Comparison of ENCODE assay signal across 11 mouse cellular contexts in genomic region chr10:118991213-118991612, GRCm38 (mm10).
DNase-seq lines count a peak whose midpoint lies in the region; ATAC-seq and TF ChIP-seq lines count a peak whose summit lies in the region.
"Had no signal": no experiment of that assay in that cellular context is flagged by ENCODE, and none has a peak within 500 bp of the region (broad histone marks: within the 10 kb centered on the region; RNA-seq: fewer than 3 reads in every experiment).

No protein-coding gene starts in this region.

- peak overlapping the region; percentile 71 for H3K27ac ChIP-seq in gastrocnemius, adult 2 months
- no peak overlapping the region for H3K27ac ChIP-seq in cerebellum, adult 2 months (ENCODE audit: insufficient read depth, low read length)
- no peak overlapping the region for H3K27ac ChIP-seq in hindbrain, embryonic 16.5 days (ENCODE audit: low read depth, low read length)
- H3K27ac ChIP-seq: liver, embryonic 13.5 days had no signal

- H3K4me3 ChIP-seq in gastrocnemius, adult 2 months: no peak overlapping the region
- no peak overlapping the region for H3K4me3 ChIP-seq in cerebellum, adult 2 months (replicated peaks; ENCODE audit: insufficient read depth, low read depth, low read length)
- no peak overlapping the region for H3K4me3 ChIP-seq in hindbrain, embryonic 16.5 days (ENCODE audit: low read length)
- H3K4me3 ChIP-seq: liver, embryonic 13.5 days had no signal

- no peak overlapping the region for H3K4me2 ChIP-seq in hindbrain, embryonic 16.5 days (ENCODE audit: low read length)
- H3K4me2 ChIP-seq: liver, embryonic 13.5 days had no signal

- H3K36me3 ChIP-seq in hindbrain, embryonic 16.5 days (ENCODE audit: control insufficient read depth, insufficient read depth, low read length): no peaks in the 10 kb centered on the region
- H3K36me3 ChIP-seq: liver, embryonic 13.5 days had no signal

- intact Hi-C loops in gastrocnemius, adult 2 months (cut with DNase I): no loop called here
- intact Hi-C loops in left cerebral cortex, postnatal 36 days (cut with DNase I): no loop called here

- TF ChIP-seq POLR2A in cerebellum, adult 2 months (IDR thresholded peaks at IDR 0.05; ENCODE audit: borderline replicate concordance, insufficient read depth, low read length): no peak

- no peaks in the 10 kb centered on the region for H3K27me3 ChIP-seq in cerebellum, adult 2 months (ENCODE audit: control insufficient read depth, insufficient read depth, low read length)
- H3K27me3 ChIP-seq in hindbrain, embryonic 16.5 days (replicated peaks; ENCODE audit: control insufficient read depth, insufficient read depth, low read length): no peaks in the 10 kb centered on the region
- H3K27me3 ChIP-seq: liver, embryonic 13.5 days had no signal

- DNase-seq in layer of hippocampus, adult 8-10 months (ENCODE audit: low spot score in 2 of 2): peak; percentile 11 to 45
- DNase-seq in layer of hippocampus, postnatal 14 days (ENCODE audit: low spot score in 2 of 2): no peak
- DNase-seq in adipocyte (ENCODE audit: low spot score): peak; percentile 61
- DNase-seq in gastrocnemius, adult 2 months: peak; percentile 56
- peak; percentile 53 to 64 for DNase-seq in left cerebral cortex, postnatal 36 days (ENCODE audit: low spot score in 2 of 2)
- no peak for DNase-seq in cerebellum, adult 2 months
- DNase-seq in spleen, postnatal 10 days (ENCODE audit: low spot score in 2 of 2): no peak
- DNase-seq: cerebellum, adult 11 months; liver, embryonic 13.5 days had no signal

- no peak for ATAC-seq in hindbrain, embryonic 16.5 days
- ATAC-seq: forebrain, embryonic 14.5 days had no signal

- no peaks in the 10 kb centered on the region for H3K9me3 ChIP-seq in hindbrain, embryonic 16.5 days (ENCODE audit: control insufficient read depth, low read length)
- H3K9me3 ChIP-seq: liver, embryonic 13.5 days had no signal

- no peaks in the 10 kb centered on the region for H3K4me1 ChIP-seq in cerebellum, adult 2 months (ENCODE audit: control insufficient read depth, insufficient read depth, low read length)
- no peaks in the 10 kb centered on the region for H3K4me1 ChIP-seq in hindbrain, embryonic 16.5 days (ENCODE audit: control insufficient read depth, insufficient read depth, low read depth, low read length)
- H3K4me1 ChIP-seq: liver, embryonic 13.5 days had no signal

- H3K9ac ChIP-seq in hindbrain, embryonic 16.5 days (ENCODE audit: low read depth, low read length): no peak overlapping the region
- H3K9ac ChIP-seq: liver, embryonic 13.5 days had no signal

- no peak for TF ChIP-seq CTCF in gastrocnemius, adult 2 months (IDR thresholded peaks at IDR 0.05)
- no peak for TF ChIP-seq CTCF in cerebellum, adult 2 months (IDR thresholded peaks at IDR 0.05; ENCODE audit: borderline replicate concordance, insufficient read depth, low read depth, low read length)

- 32% methylated on average over 7 of the region's 7 CpGs for WGBS in cerebellum, adult 2 months
- 81% methylated on average over 7 of the region's 7 CpGs for WGBS in hindbrain, embryonic 16.5 days

Comparison
In these comparisons a context has a peak if more than half of its experiments do, and no peak if none do; other contexts are left out.
1. DNase-seq: peak in layer of hippocampus, adult 8-10 months (2 of 2), adipocyte (single experiment), gastrocnemius, adult 2 months (single experiment) and left cerebral cortex, postnatal 36 days (2 of 2); none in layer of hippocampus, postnatal 14 days (0 of 2), cerebellum, adult 2 months (0 of 2) and spleen, postnatal 10 days (0 of 2).